Mouse (Mus musculus) WW6 (cell line): ENCODE measurements at regions not wholly inside any gene's neighbourhood (a gene's known extent, or its start where the extent isn't known, plus 50 kb on each side); places are given as distances from the start of the nearest gene placed in this dataset.
"Not testable (repeated sequence)": the region's sequence is repeated elsewhere in the genome, so short reads cannot be mapped to it uniquely, and the experiment has no call there.

Source experiments
- DNase-seq: peaks from one replicate; pipeline ENCODE4 v3.0.0-alpha.2; 2013; ENCODE audit warnings: low read depth, low spot score

GRCm38 (mm10) chr6:143437367-143438271 is 270.6 kb downstream of the Etnk1 start:
- DNase-seq = no peak

- no peak for DNase-seq
Observed at GRCm38 (mm10) chr6:143438272-143438591, 271.2 kb downstream of the Etnk1 start.

- DNase-seq = no peak
Observed at GRCm38 (mm10) chr6:143439484-143439883, 272.5 kb downstream of the Etnk1 start.

- DNase-seq = no peak
Observed at GRCm38 (mm10) chr6:143440237-143440950, 273.4 kb downstream of the Etnk1 start.

GRCm38 (mm10) chr6:143442361-143442760 is 275.3 kb downstream of the Etnk1 start:
- DNase-seq = no peak

GRCm38 (mm10) chr6:143443446-143443845 is 276.4 kb downstream of the Etnk1 start:
- no peak for DNase-seq

GRCm38 (mm10) chr6:143444782-143445181 is 277.8 kb downstream of the Etnk1 start:
- no peak for DNase-seq

DNA sequence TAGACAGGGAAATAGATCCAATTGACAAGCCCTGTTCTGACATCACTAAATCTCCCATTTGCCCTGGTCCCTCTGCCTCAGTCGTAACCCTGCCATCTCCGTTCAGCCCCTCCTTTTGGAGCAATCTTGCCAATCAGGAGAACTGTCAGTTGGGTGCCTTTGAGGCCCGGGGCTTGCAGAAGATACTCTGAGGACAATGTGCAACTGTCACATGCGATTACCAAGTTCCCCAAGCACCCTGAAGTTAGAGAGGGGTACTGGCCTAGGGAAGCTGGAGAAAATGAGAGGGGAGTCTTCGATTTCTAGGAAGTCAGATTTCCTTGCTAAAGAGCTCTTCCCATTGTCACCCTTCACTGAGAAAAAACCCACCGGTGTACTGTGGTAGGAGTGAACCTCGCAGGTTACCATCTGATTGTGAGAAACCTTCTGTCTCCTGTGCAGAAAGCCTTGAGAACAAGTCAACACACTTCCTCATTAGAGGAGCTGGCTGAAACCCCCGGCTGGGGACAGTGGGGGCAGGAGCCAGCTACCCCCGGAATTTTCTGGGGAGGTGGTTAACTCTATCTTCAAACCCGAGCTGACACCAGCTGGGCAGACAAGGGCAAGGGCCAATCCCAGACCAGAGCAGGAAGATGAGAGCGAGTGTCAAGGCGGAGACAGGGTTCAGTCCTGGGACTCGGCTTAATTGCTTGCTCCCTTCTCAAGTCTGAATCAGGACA is 279.0 kb downstream of the Etnk1 start:
- no peak for DNase-seq

DNA sequence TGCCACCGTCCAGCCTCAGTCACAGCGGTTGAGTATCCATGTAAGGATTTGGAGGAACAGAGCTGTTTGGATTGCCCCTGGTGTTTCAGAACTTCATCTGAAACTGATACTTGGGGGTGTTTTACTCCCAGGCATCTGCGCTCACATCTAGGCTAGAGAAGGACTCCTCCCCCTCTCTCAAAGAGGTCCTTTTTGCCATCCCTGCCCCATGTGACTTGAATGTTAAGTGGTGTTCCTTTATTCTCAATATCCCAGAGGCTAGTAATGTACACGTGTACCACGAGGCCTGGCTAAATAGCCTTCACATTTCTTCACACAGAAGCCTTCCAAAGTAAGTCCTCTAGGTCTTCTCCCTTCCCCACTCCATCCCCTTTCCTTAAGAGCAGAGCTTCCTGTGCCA is 280.0 kb downstream of the Etnk1 start:
- no peak for DNase-seq

GRCm38 (mm10) chr6:143449071-143449470 is 282.1 kb downstream of the Etnk1 start:
- DNase-seq = no peak

GRCm38 (mm10) chr6:143451869-143452268 is 284.8 kb downstream of the Etnk1 start:
- no peak for DNase-seq

- DNase-seq = no peak
Observed at GRCm38 (mm10) chr6:143454695-143455218, 287.7 kb downstream of the Etnk1 start.

DNA sequence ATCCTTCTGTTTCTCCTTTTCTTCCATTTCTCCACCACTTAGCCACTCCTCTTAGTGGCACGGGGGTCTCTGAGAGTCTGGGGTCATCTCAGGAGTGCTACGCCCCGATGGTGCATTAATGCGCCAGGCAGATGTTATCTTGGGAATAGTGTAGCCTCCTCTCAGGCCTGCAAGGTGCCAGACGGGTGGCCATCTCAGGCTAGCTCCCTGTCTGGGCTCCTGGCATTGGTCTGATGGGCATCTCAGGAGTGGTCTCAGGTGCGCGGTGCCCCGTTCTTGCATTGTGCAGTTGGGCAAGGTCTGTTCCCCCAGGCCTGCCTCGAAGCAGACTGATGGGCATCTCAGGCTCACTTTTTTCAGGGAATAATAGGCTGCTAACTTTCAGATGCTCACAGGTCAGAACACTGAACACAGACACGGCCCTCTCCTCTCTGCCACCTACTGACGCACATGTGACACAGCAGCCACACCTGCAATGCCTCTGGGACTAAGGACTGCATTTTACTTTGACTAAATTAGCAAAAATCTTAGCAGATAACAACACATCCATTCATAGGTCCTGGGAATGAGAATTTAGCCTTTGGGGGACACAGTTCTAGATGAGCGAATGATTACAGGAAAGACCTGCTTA is 298.0 kb downstream of the Etnk1 start:
- peak; percentile 14 for DNase-seq

DNA sequence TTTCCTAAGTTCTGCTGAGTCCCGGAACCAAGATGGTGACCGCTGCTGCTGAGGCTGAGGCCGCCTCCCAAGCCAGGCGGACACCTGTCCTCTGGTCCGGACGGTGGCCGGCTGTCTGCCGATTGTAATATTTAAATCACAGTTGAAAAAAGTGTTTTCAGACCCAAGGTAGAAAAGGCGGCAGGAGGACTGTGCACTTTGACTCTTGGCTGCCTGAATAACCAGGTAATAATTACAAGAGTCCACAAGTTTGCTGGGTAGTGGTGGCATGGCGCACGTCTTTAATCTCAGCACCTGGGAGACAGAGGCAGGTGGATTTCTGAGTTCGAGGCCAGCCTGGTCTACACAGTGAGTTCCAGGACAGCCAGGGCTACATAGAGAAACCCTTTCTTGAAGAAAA is 305.7 kb downstream of the Etnk1 start:
- DNase-seq = not testable (repeated sequence)

- no peak for DNase-seq
Observed at GRCm38 (mm10) chr6:143474396-143474795, 307.4 kb downstream of the Etnk1 start.

GRCm38 (mm10) chr6:143475296-143475695 is 308.3 kb downstream of the Etnk1 start:
- DNase-seq = no peak

DNA sequence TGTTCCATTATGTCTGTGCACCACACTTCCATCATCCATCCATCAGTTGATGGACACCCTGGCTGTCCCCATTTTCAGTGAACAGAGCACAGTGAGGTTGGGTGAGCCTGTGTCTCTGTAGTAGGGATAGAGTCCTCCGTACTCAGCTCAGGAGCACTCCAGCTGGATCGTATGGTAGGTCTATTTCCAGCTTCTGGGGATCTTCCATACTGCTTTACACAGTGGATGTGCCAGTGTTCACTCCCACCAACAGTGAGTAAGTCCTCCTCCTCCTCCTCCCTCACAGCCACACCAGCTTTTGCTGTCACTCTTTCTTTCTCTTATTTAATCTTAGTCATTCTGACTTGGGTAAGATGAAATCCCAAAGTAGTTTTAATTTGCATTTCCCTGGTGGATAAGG is 310.4 kb downstream of the Etnk1 start:
- no peak for DNase-seq

DNA sequence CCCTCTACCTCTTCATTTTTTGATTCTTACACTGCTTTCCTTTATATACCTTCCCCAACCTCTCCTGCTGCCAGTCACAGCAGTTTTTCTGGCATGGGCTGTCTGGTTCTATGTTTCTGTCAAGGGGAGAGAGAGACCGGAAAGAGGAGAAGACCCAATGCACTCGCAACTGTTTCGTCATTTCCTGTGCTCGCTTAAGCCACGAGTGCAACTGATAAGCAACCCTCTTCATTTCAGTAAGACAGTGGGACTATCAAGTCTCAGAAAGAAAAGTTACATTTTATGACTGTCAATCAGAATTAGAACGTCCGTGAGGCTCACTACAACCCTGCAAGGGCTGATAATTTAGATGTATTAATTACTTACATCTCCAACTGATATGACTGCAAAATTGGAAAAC is 312.2 kb downstream of the Etnk1 start:
- DNase-seq = no peak

GRCm38 (mm10) chr6:143479701-143480388 is 312.8 kb downstream of the Etnk1 start:
- DNase-seq = no peak

GRCm38 (mm10) chr6:143482272-143482671 is 315.3 kb downstream of the Etnk1 start:
- no peak for DNase-seq

DNA sequence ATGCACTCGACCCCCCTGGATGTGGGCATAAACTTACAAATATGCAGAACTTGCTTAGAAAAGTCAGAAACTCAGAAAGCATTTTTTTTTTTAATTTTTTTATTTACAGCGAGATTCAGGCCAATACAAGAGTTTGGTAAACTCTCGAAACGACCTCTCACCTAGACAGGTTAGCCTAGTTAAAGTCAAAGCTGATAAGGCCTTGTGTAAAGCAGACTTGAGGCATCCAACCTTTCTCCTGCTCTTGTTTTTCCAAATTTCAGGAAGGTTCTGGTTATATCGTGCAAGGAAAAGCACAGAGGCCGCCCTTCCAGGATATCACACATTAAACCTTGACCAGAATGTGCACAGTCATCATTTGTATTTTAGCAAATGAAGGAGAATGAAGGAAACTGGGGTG is 315.8 kb downstream of the Etnk1 start:
- no peak for DNase-seq
